Mouse (Mus musculus) hindbrain, embryonic 16.5 days (tissue): ENCODE measurements around the gene Tcea2. TPM values are rescaled to one million over a fixed set of nuclear protein-coding genes. Genes with fewer than 3 reads are reported as not detected.

ENCODE experiments used
- ATAC-seq: fragments of 200-750 bp; cut with Nextera tagmentation; 2 replicates; pipeline ENCODE4 v1.8.0; 2017; ENCODE audit warnings: moderate TSS enrichment, moderate library complexity
- H3K27ac ChIP-seq: fragments of 300-500 bp; sonication (generic); 2 replicates; pipeline ENCODE4 v1.5.1; 2014; ENCODE audit warnings: low read depth, mild to moderate bottlenecking, control low read depth, low read length, moderate library complexity
- H3K27me3 ChIP-seq: fragments of 300-500 bp; sonication (generic); replicated peaks from 2 replicates; pipeline ENCODE4 v1.6.1; 2014; ENCODE audit warnings: low read length; ENCODE audit not compliant: control insufficient read depth, insufficient read depth
- H3K36me3 ChIP-seq: fragments of 300-500 bp; sonication (generic); 2 replicates; pipeline ENCODE4 v1.6.1; 2014; ENCODE audit warnings: mild to moderate bottlenecking, low read length, moderate library complexity, mixed read lengths; ENCODE audit not compliant: control insufficient read depth, insufficient read depth
- H3K4me1 ChIP-seq: fragments of 300-500 bp; sonication (generic); 2 replicates; pipeline ENCODE4 v1.6.1; 2014; ENCODE audit warnings: low read depth, low read length; ENCODE audit not compliant: control insufficient read depth, insufficient read depth
- H3K4me2 ChIP-seq: fragments of 300-500 bp; sonication (generic); 2 replicates; pipeline ENCODE4 v1.6.1; 2014; ENCODE audit warnings: mild to moderate bottlenecking, low read length, control low read depth, moderate library complexity
- H3K4me3 ChIP-seq: fragments of 300-500 bp; sonication (generic); 2 replicates; pipeline ENCODE4 v1.5.1; 2014; ENCODE audit warnings: mild to moderate bottlenecking, low read length, control low read depth, moderate library complexity
- H3K9ac ChIP-seq: fragments of 300-500 bp; sonication (generic); 2 replicates; pipeline ENCODE4 v1.6.1; 2014; ENCODE audit warnings: low read depth, mild to moderate bottlenecking, control low read depth, low read length, moderate library complexity
- H3K9me3 ChIP-seq: fragments of 300-500 bp; sonication (generic); 2 replicates; pipeline ENCODE4 v1.6.1; 2014; ENCODE audit warnings: mild to moderate bottlenecking, low read length, moderate library complexity; ENCODE audit not compliant: control insufficient read depth
- WGBS: fragments of 180-500 bp; shearing (Covaris S2); extraction: QIAGEN DNeasy Blood & Tissue Kit; methylation state at CpG from one replicate; pipeline ENCODE4 v1.1.7; 2014; 5-methylcytosine and 5-hydroxymethylcytosine counted together
- polyA plus RNA-seq: library from polyadenylated mRNA; unstranded; fragments of >200 nt; fragmentation: Nextera tagmentation; extraction: Ambion mirVana; gene quantifications from 2 replicates; pipeline ENCODE4 v1.2.1, GENCODE M21; 2015

Tcea2 gene
- polyA plus RNA-seq, 1 experiment from 2014 or later: 47.7 TPM

- no peaks in the 10 kb centered on the region for H3K4me1 ChIP-seq
- H3K36me3 ChIP-seq: peaks cover 30% of the 10 kb centered on the region
- H3K9ac ChIP-seq: no peak within 1 kb of the TSS
- H3K27ac ChIP-seq: no peak within 1 kb of the TSS
- no peak for ATAC-seq
- H3K27me3 ChIP-seq: no peaks in the 10 kb centered on the region
- no peaks in the 10 kb centered on the region for H3K9me3 ChIP-seq
- no peak within 1 kb of the TSS for H3K4me3 ChIP-seq
- 74% methylated on average over 3 of the region's 3 CpGs for WGBS
- no peak within 1 kb of the TSS for H3K4me2 ChIP-seq
These were observed 23.4 kb upstream of the Tcea2 start, which contains the start of gene Gm29797 for GRCm38 (mm10) chr2:181656734-181657133. Gene Gm29797 (plus strand): TSS chr2:181657034.

- WGBS: 75% methylated on average over 2 of the region's 2 CpGs
- no peaks in the 10 kb centered on the region for H3K27me3 ChIP-seq
- H3K36me3 ChIP-seq: peaks cover 24% of the 10 kb centered on the region
- no peaks in the 10 kb centered on the region for H3K4me1 ChIP-seq
- H3K9me3 ChIP-seq: no peaks in the 10 kb centered on the region
- H3K9ac ChIP-seq: no peak overlapping the region
- no peak overlapping the region for H3K4me2 ChIP-seq
- H3K4me3 ChIP-seq: no peak overlapping the region
- no peak overlapping the region for H3K27ac ChIP-seq
- ATAC-seq: no peak
These were observed 22.7 kb upstream of the Tcea2 start for GRCm38 (mm10) chr2:181657441-181657840.

DNA sequence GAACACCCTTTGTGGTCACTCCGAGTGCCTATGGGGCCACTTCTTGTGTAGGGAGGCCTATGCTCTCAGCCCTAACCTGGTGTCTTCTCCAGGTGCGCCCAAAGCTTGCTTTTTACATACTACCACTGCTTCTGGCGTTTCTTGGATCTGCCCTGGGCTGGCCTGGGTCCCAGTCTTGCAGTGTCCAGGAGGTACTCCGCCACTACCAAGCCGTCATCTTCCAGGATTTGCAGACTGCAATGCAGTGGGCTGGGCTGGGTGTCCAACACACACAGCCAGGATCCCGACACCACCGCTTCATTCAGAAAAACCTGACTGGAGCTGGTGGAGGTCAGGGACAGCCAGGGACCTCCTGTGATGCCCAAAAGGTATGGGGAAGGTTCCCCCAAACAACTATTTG is 21.6 kb upstream of the Tcea2 start:
- H3K27me3 ChIP-seq: no peaks in the 10 kb centered on the region
- no peak for ATAC-seq
- no peak overlapping the region for H3K9ac ChIP-seq
- H3K36me3 ChIP-seq: peaks cover 18% of the 10 kb centered on the region
- H3K4me3 ChIP-seq: no peak overlapping the region
- WGBS: 90% methylated on average over 7 of the region's 7 CpGs
- no peaks in the 10 kb centered on the region for H3K9me3 ChIP-seq
- no peaks in the 10 kb centered on the region for H3K4me1 ChIP-seq
- H3K4me2 ChIP-seq: no peak overlapping the region
- H3K27ac ChIP-seq: no peak overlapping the region

- no peak overlapping the region for H3K27ac ChIP-seq
- H3K27me3 ChIP-seq: no peaks in the 10 kb centered on the region
- H3K4me3 ChIP-seq: no peak overlapping the region
- H3K4me1 ChIP-seq: no peaks in the 10 kb centered on the region
- no peaks in the 10 kb centered on the region for H3K9me3 ChIP-seq
- H3K36me3 ChIP-seq: peaks cover 18% of the 10 kb centered on the region
- peak; percentile 29; the same call in 1 of the 2 replicates for ATAC-seq
- 42% methylated on average over 17 of the region's 17 CpGs for WGBS
- H3K4me2 ChIP-seq: no peak overlapping the region
- no peak overlapping the region for H3K9ac ChIP-seq
These were observed 21.1 kb upstream of the Tcea2 start for GRCm38 (mm10) chr2:181658930-181659555.

- H3K9me3 ChIP-seq: no peaks in the 10 kb centered on the region
- H3K4me3 ChIP-seq: no peak overlapping the region
- peak; percentile 79 for ATAC-seq
- H3K4me2 ChIP-seq: no peak overlapping the region
- WGBS: 10% methylated on average over 9 of the region's 9 CpGs
- H3K27me3 ChIP-seq: no peaks in the 10 kb centered on the region
- no peak overlapping the region for H3K27ac ChIP-seq
- peaks cover 17% of the 10 kb centered on the region for H3K36me3 ChIP-seq
- H3K9ac ChIP-seq: no peak overlapping the region
- no peaks in the 10 kb centered on the region for H3K4me1 ChIP-seq
These were observed 20.5 kb upstream of the Tcea2 start for GRCm38 (mm10) chr2:181659609-181660055.

DNA sequence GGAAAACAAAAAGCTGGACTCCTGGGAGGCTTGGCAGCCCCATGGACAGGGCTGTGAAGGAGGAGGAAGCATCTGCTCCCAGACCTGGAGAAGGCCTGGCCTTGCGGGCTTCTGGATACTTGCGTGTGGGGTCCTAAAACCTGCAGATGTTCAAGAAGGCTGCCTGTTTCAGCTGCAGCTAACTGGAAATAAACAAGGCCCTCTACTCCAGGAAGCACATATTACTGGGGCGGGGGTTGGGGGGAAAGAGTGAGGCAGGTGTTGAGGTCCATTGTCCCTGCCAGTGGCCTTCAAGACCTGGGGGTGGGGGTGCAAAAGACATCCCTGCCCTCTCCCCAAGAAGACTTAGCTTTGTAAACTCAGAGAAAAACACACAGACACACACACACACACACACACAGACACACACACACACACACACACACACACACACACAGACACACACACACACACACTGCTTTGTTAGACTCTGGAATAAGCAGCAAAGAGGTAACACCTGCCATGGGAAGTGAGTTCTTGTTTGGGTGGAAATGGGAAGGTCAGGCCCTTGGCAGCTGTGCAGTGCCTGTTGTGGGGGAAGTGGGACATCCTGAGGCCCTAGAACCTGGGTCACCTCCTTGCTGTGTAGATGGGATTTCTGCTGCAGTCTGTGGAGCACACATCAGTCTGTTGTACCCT is 17.4 kb upstream of the Tcea2 start:
- Histone ChIP-seq H3K36me3 (no peaks in the 10 kb centered on the region), H3K4me3 (no peak overlapping the region), H3K27me3 (no peaks in the 10 kb centered on the region; the same call in 1 of the 2 replicates), H3K4me1 (no peaks in the 10 kb centered on the region), H3K27ac (no peak overlapping the region), H3K9me3 (no peaks in the 10 kb centered on the region), H3K4me2 (no peak overlapping the region), H3K9ac (no peak overlapping the region)
- WGBS: 82% methylated on average over 3 of the region's 3 CpGs
- ATAC-seq: 0 out of 2 replicates have a peak, but pooled peaks have one; percentile 15

DNA sequence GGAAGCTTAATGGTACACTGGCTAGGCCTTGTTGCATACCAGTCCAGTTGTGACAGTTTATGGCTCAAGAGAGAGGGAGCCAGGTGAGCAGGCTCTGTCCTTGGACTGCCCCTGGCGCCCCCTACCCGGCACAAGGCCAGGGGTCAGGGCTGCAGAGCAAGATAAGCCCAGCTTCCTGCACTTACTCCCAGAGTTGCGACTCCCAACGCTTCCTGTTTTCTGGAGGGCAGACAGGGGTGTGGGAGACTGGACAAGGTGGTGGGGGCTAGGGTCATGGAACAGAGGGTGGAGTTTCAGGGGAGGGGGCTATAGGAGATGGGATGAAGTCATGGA is 16.8 kb upstream of the Tcea2 start:
- no peak for ATAC-seq
- no peaks in the 10 kb centered on the region for H3K9me3 ChIP-seq
- WGBS: 40% methylated on average over 4 of the region's 4 CpGs
- H3K27ac ChIP-seq: no peak overlapping the region
- H3K9ac ChIP-seq: no peak overlapping the region
- peaks cover 2% of the 10 kb centered on the region; the same call in 1 of the 2 replicates for H3K27me3 ChIP-seq
- H3K4me3 ChIP-seq: no peak overlapping the region
- no peaks in the 10 kb centered on the region for H3K36me3 ChIP-seq
- no peaks in the 10 kb centered on the region for H3K4me1 ChIP-seq
- H3K4me2 ChIP-seq: no peak overlapping the region

- Histone ChIP-seq H3K27ac (no peak overlapping the region), H3K27me3 (peaks cover 37% of the 10 kb centered on the region), H3K9me3 (no peaks in the 10 kb centered on the region), H3K4me1 (peaks cover 13% of the 10 kb centered on the region), H3K36me3 (no peaks in the 10 kb centered on the region), H3K4me2 (peak overlapping the region; percentile 66), H3K4me3 (peak overlapping the region; percentile 46), H3K9ac (peak overlapping the region; percentile 57)
- 2% methylated on average over 56 of the region's 56 CpGs for WGBS
- peak; percentile 41; the same call in 1 of the 2 replicates for ATAC-seq
These were observed 9.7 kb upstream of the Tcea2 start for GRCm38 (mm10) chr2:181670285-181670912.

GRCm38 (mm10) chr2:181670913-181671311 is 9.2 kb upstream of the Tcea2 start:
- H3K36me3 ChIP-seq: no peaks in the 10 kb centered on the region
- H3K4me2 ChIP-seq: peak overlapping the region; percentile 66
- H3K4me3 ChIP-seq: peak overlapping the region; percentile 46
- peak overlapping the region; percentile 4; the same call in 1 of the 2 replicates for H3K27ac ChIP-seq
- H3K9ac ChIP-seq: peak overlapping the region; percentile 57
- H3K4me1 ChIP-seq: peaks cover 15% of the 10 kb centered on the region
- 2% methylated on average over 41 of the region's 41 CpGs for WGBS
- peaks cover 37% of the 10 kb centered on the region for H3K27me3 ChIP-seq
- no peak for ATAC-seq
- H3K9me3 ChIP-seq: no peaks in the 10 kb centered on the region
